16 mouse cellular contexts compared by ENCODE assay signal in the genomic region with DNA sequence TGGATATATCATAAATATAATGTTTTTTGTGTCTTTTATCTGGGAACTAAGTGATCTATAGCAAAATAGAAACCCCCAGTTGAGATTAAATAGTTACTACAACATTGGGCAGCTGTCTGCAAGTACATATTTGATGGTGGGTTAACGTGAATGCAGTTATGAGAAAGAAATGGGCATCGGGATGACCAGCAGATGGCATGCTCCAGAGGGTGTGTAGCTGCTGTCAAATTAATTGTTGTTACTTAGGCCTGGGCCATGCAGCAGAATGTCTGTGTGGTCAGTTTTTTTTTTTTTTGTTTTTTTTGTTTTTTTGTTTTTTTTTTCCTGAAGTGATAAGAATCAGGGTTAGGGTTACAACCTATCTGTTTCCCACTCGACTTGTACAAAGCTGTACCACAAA.
DNase-seq lines count a peak whose midpoint lies in the region; ATAC-seq and TF ChIP-seq lines count a peak whose summit lies in the region.
"Had no signal": no experiment of that assay in that cellular context is flagged by ENCODE, and none has a peak within 500 bp of the region (broad histone marks: within the 10 kb centered on the region; RNA-seq: fewer than 3 reads in every experiment).

No protein-coding gene starts in this region.

- peak; percentile 44 for TF ChIP-seq CTCF in hindbrain, postnatal 0 days (IDR thresholded peaks at IDR 0.05; ENCODE audit: low read depth)

- H3K27ac ChIP-seq in hindbrain, postnatal 0 days: no peak overlapping the region
- no peak overlapping the region for H3K27ac ChIP-seq in hindbrain, embryonic 10.5 days
- H3K27ac ChIP-seq: forebrain, embryonic 13.5 days; heart, embryonic 13.5 days; kidney, embryonic 15.5 days; neural tube, embryonic 15.5 days had no signal

- peak; percentile 53 for DNase-seq in hindbrain, postnatal 0 days (ENCODE audit: low spot score)
- no peak for DNase-seq in hindbrain, embryonic 10.5 days (ENCODE audit: low spot score)
- DNase-seq in 3T3-L1 (ENCODE audit: low read depth, low spot score) (peak; percentile 14), adipocyte (ENCODE audit: low spot score) (peak; percentile 14)
- DNase-seq in cerebellum, postnatal 25 days: peak; percentile 33 to 66
- no peak for DNase-seq in left cerebral cortex, adult 18-20 months (ENCODE audit: low spot score in 2 of 2)
- DNase-seq in thymus, postnatal 10 days (ENCODE audit: low spot score in 2 of 2): no peak
- DNase-seq: heart, postnatal 4 days; right cerebral cortex, adult 18-20 months; thymus, postnatal 36 days had no signal

- ATAC-seq in hindbrain, postnatal 0 days: peak; percentile 61; the same call in 1 of the 2 replicates
- ATAC-seq: forebrain, embryonic 13.5 days had no signal

- H3K9me3 ChIP-seq in hindbrain, postnatal 0 days (ENCODE audit: low read length): no peaks in the 10 kb centered on the region
- H3K9me3 ChIP-seq in hindbrain, embryonic 10.5 days: no peaks in the 10 kb centered on the region
- H3K9me3 ChIP-seq: forebrain, embryonic 13.5 days; G1E; heart, embryonic 13.5 days; kidney, embryonic 15.5 days; neural tube, embryonic 15.5 days had no signal

- H3K4me2 ChIP-seq in hindbrain, postnatal 0 days (ENCODE audit: low read depth, low read length): no peak overlapping the region
- H3K4me2 ChIP-seq: forebrain, embryonic 13.5 days; heart, embryonic 13.5 days; kidney, embryonic 15.5 days; neural tube, embryonic 15.5 days had no signal

- no peaks in the 10 kb centered on the region for H3K4me1 ChIP-seq in hindbrain, postnatal 0 days (ENCODE audit: insufficient read depth, low read length)
- H3K4me1 ChIP-seq in hindbrain, embryonic 10.5 days (replicated peaks): no peaks in the 10 kb centered on the region
- H3K4me1 ChIP-seq: forebrain, embryonic 13.5 days; heart, embryonic 13.5 days; kidney, embryonic 15.5 days; megakaryocyte, embryonic 14.5 days; neural tube, embryonic 15.5 days had no signal

- H3K9ac ChIP-seq in hindbrain, postnatal 0 days (replicated peaks; ENCODE audit: low read length): no peak overlapping the region
- H3K9ac ChIP-seq: forebrain, embryonic 13.5 days; heart, embryonic 13.5 days; kidney, embryonic 15.5 days; neural tube, embryonic 15.5 days had no signal

- no peaks in the 10 kb centered on the region for H3K36me3 ChIP-seq in hindbrain, postnatal 0 days (ENCODE audit: insufficient read depth, low read length)
- H3K36me3 ChIP-seq in hindbrain, embryonic 10.5 days: no peaks in the 10 kb centered on the region
- H3K36me3 ChIP-seq: G1E; heart, embryonic 13.5 days; kidney, embryonic 15.5 days; neural tube, embryonic 15.5 days had no signal

- no peaks in the 10 kb centered on the region for H3K27me3 ChIP-seq in hindbrain, postnatal 0 days (ENCODE audit: insufficient read depth, low read length)
- no peaks in the 10 kb centered on the region for H3K27me3 ChIP-seq in hindbrain, embryonic 10.5 days (ENCODE audit: insufficient read depth, poor library complexity, severe bottlenecking)
- H3K27me3 ChIP-seq: forebrain, embryonic 13.5 days; heart, embryonic 13.5 days; kidney, embryonic 15.5 days; megakaryocyte, embryonic 14.5 days; neural tube, embryonic 15.5 days had no signal

- WGBS in hindbrain, postnatal 0 days: 53% methylated on average over 3 of the region's 3 CpGs
- WGBS in hindbrain, embryonic 10.5 days: 78% methylated on average over 3 of the region's 3 CpGs

- no peak overlapping the region for H3K4me3 ChIP-seq in hindbrain, postnatal 0 days (ENCODE audit: low read length)
- no peak overlapping the region for H3K4me3 ChIP-seq in hindbrain, embryonic 10.5 days
- H3K4me3 ChIP-seq: forebrain, embryonic 13.5 days; heart, embryonic 13.5 days; kidney, embryonic 15.5 days; megakaryocyte, embryonic 14.5 days; neural tube, embryonic 15.5 days had no signal

Comparison
In these comparisons a context has a peak if more than half of its experiments do, and no peak if none do; other contexts are left out.
1. DNase-seq: peak in hindbrain, postnatal 0 days (single experiment), 3T3-L1 (single experiment), adipocyte (single experiment) and cerebellum, postnatal 25 days (2 of 2); none in hindbrain, embryonic 10.5 days (single experiment), left cerebral cortex, adult 18-20 months (0 of 2) and thymus, postnatal 10 days (0 of 2).